Mouse (Mus musculus) monocyte, adult 2 months (primary cell): Measurements from ENCODE around the gene Fbrs.

Experiments
- DNase-seq, 2 experiments: peaks; one replicate each; pipeline ENCODE4 v3.0.0; 2022; ENCODE audit warnings: low spot score in 2 of 2, low read depth in 1 of 2

The Fbrs gene

DNA sequence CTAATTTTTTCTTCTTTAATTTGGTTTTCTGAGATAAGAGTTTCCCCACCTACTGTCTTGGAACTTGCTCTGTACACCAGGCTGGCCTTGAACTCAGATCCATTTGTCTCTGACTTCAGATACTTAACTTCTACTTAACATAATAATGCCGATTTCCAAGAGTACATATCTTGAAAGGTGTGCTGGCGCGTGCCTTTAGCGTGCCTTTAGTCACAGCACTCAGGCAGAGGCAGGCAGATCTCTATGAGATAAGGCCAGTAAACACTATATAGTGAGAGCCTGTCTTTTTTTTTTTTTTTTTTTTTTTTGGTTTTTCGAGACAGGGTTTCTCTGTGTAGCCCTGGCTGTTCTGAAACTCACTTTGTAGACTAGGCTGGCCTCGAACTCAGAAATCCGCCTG, 37.3 kb downstream of the Fbrs start:
- no peak for DNase-seq

DNA sequence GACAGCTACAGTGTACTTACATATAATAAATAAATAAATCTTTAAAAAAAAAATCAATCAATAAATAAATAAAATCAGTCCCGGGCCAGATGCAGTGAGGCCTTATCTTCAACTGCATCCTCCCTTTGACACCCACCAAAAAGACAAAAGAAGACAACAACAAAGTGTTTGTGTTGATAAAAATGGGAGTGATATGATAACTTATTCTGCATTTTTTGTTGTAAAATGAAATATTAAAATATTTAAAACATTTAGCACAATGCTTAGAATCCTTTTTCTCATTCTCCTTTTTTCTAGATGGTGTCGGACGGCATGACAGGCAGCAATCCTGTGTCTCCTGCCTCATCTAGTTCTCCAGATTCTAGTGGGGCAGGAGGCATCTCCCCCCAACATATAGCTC, 40.3 kb downstream of the Fbrs start, which contains the start of gene Gm42715:
Gm42715 (plus strand) TSS at position 301 of the 400 bp plus-strand sequence.
- no peak for DNase-seq
